Mouse (Mus musculus) liver, adult 10 weeks (tissue): ENCODE measurements around the gene Fmo5. TPM values are rescaled to one million over a fixed set of nuclear protein-coding genes. Genes with fewer than 3 reads are reported as not detected.

ENCODE experiments used
- polyA plus RNA-seq: library from polyadenylated mRNA; stranded (reverse); fragments of 350-450 nt; fragmentation: Illumina TruSeq; extraction: RNeasy Lipid Tissue Mini Kit (QIAGEN cat#74804); gene quantifications from one replicate; pipeline ENCODE4 v1.2.3, GENCODE M21; 2014; ENCODE audit warnings: low read depth, low replicate concordance

Fmo5 gene
- 543 TPM for polyA plus RNA-seq

DNA sequence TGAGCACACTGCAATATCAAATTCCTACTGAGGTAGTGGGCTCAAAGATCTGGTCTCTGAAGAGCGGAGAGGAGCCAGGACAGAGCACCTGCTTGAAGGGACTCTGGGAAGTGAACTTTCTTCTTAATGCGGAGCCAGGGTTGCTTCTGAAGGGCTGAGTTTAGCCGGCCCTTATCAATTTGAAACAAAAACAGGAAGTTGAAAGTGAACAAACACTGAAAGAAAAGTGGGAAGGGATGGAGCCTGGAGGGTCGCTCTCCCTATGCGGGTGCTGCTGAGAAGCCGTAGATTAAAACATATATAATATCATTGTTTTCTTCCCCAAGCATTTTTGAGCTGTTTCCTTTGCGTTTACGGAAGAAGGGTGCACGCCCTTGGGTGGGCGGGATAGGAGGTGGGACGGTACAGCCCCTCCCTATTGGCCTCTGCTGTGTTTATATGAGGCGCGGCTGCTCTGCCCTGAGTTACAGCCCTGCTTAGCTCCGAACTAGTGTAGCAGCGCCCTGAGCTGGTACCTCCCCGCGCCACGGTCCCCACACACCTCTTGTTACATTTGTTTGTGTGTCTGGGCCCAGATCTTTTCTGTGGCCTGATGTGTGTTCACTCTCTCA lies at the start of gene Fmo5:
Gene Fmo5, plus strand, starts transcription at position 414 of the 611 bp plus-strand sequence.

DNA sequence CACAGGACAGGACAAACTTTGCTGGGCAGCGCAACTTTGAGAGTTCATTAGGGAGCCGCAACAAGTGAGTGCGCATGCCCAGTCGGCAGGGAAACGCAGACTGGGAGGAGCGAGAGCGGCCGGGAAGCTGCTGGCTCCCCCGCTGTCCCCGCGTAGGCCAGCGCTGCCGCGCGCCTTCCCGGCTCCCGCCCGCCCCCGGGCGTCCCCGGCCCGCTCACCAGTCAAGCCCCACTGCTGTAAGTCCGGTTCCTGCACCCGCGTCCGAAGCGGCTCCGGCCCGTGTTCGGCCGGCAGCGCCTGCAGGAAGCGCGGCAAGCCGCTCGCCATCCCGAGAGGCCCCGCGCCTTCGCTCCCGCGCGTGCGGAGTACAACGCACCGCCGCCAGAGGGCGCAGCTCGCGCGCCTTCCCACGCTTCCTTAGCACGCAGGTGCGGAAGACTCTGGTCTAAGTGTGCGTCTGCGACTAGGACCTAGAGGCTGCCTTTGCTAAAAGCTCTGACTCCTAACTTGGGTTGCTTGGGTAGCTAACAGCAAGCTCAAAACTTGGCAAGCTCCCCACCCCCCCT lies 18.7 kb upstream of the Fmo5 start, which contains the start of gene Chd1l:
Gene Chd1l, minus strand, starts transcription at position 359 of the 566 bp plus-strand sequence.

DNA sequence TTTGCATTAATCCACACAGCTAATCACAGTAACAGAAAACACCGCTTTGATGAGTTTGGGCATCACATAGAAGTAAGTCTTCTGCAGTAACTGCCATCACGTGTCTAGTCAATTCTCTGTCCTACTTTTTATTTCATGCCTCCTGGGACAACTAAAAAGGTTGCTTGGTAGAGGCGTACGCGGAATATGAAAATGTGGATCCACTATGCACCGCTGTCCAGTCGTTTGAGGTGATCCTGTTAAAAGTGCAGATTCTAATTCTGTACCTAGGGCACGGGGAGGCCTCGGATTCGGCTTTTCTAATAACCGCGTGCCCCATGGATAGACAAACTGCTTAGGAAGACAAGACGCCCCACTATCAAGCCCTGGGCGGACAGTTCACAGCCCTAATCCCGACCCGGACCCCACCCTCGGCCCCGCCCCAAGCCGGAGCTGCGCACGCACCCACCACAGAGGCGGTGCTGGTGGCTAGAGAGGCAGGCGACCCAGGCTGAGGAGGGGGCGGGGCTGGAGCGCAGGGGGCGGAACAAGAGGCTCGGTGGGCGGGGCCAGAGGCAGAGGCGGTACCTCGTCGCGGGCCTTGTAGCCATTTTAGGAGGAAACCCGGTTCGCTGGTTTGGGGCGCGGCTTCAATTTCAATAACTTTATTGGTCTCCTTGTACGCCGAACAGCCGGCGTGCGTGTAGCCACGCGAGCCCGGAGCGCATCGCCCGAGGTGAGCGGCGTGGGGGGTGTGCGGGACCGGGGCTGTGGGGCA lies 29.2 kb downstream of the Fmo5 start, which contains the start of gene Prkab2:
Gene Prkab2, plus strand, starts transcription at position 539 of the 757 bp plus-strand sequence.

DNA sequence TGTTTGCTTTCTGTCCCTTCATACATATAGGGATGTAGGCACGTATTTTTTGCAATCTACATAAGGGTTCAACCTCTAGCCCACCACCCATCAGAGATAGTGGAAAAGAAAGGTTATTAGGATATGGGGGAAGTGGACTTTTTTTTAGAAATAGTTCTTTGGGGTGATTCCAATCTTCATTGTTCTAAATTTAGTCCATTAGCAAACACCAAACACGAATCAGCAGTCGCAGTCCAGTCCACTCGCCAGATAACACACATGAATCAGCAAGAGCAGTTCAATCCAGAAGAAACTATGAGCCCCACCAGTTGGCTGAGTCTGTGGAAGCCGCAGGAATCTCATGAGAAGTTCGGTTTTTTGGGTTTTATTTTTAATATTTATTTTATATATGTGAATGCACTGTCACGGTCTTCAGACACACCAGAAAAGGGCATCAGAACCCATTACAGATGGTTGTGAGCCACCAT lies 46.1 kb downstream of the Fmo5 start, which contains the start of gene Gm17651:
Gene Gm17651, minus strand, starts transcription at position 51 of the 467 bp plus-strand sequence.

Other genes with a start within 250 kb of the Fmo5 start
- not detected for gene Olfr1402, start 206.8 kb upstream of the Fmo5 start, polyA plus RNA-seq
- gene Chd1l, start 18.6 kb upstream of the Fmo5 start, polyA plus RNA-seq, result 2.3 TPM
- gene Prkab2, start 29.4 kb downstream of the Fmo5 start, polyA plus RNA-seq, result 1.9 TPM
- not detected for gene Gm17651, start 45.9 kb downstream of the Fmo5 start, polyA plus RNA-seq